Mouse (Mus musculus) left cerebral cortex, adult 9 months (tissue): ENCODE measurements around the gene Zfp65.
"Not testable (repeated sequence)": the region's sequence is repeated elsewhere in the genome, so short reads cannot be mapped to it uniquely, and the experiment has no call there.

Experiments used
- DNase-seq, 2 experiments: peaks; one replicate each; pipeline ENCODE4 v3.0.0; 2022; ENCODE audit warnings: low spot score in 2 of 2

The Zfp65 gene

GRCm38 (mm10) chr13:67728641-67729318, at the start of gene Zfp65:
Gene Zfp65, minus strand, starts transcription at chr13:67729173.
- DNase-seq = peak; percentile 50 to 67

GRCm38 (mm10) chr13:67763031-67763768, 34.2 kb upstream of the Zfp65 start:
- no peak for DNase-seq

GRCm38 (mm10) chr13:67759966-67760365, 31.0 kb upstream of the Zfp65 start:
- DNase-seq = no peak

GRCm38 (mm10) chr13:67755761-67756160, 26.8 kb upstream of the Zfp65 start:
- no peak for DNase-seq

- peak; percentile 14 to 30 for DNase-seq
Observed at GRCm38 (mm10) chr13:67754333-67755306, 25.6 kb upstream of the Zfp65 start, which contains the start of gene Zfp85. Gene Zfp85, minus strand, starts transcription at chr13:67755228.

GRCm38 (mm10) chr13:67743896-67744295, 14.9 kb upstream of the Zfp65 start:
- DNase-seq = no peak

GRCm38 (mm10) chr13:67742941-67743340, 14.0 kb upstream of the Zfp65 start:
- DNase-seq = no peak

GRCm38 (mm10) chr13:67734391-67734790, 5.4 kb upstream of the Zfp65 start:
- not testable (repeated sequence) for DNase-seq

GRCm38 (mm10) chr13:67729441-67729840, 468 bp upstream of the Zfp65 start:
- DNase-seq = peak in 1 of 2 experiments; percentile 50

- no peak for DNase-seq
Observed at GRCm38 (mm10) chr13:67728106-67728505, 867 bp downstream of the Zfp65 start.

GRCm38 (mm10) chr13:67725331-67725730, 3.6 kb downstream of the Zfp65 start:
- DNase-seq = not testable (repeated sequence)

GRCm38 (mm10) chr13:67723848-67724479, 5.0 kb downstream of the Zfp65 start:
- peak; percentile 79 to 93 for DNase-seq

GRCm38 (mm10) chr13:67686971-67687370, 42.0 kb downstream of the Zfp65 start, which contains the start of gene Zfp738:
Gene Zfp738, minus strand, starts transcription at chr13:67687071.
- DNase-seq = no peak

- not testable (repeated sequence) for DNase-seq
Observed at GRCm38 (mm10) chr13:67683841-67684240, 45.1 kb downstream of the Zfp65 start.

- DNase-seq = peak; percentile 77 to 91
Observed at GRCm38 (mm10) chr13:67682959-67683735, 45.8 kb downstream of the Zfp65 start.

- no peak for DNase-seq
Observed at GRCm38 (mm10) chr13:67674902-67675301, 54.1 kb downstream of the Zfp65 start.
